ENCODE assay signal across 11 mouse cellular contexts in the genomic region with DNA sequence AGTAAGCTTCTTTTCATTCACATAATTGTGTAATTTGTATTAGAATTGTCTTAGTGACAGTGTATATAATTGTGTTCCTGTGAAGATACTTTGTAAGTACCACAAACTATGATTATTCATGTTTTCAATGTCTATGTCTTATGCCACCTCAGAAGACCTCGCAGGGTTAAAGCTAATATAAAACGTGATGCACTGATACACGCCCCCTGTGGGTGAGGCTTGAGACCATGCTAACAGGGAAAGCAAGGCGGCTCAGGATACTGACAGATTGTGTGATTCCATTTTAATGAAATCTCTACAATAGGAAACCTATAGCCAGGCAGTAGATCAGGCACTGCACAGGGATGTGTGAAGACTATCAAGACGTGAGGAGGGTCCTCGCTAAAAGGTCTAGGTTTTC. TPM values are rescaled to one million over a fixed set of nuclear protein-coding genes. Genes with fewer than 3 reads are reported as not detected.
DNase-seq lines count a peak whose midpoint lies in the region; ATAC-seq and TF ChIP-seq lines count a peak whose summit lies in the region.
"Had no signal": no experiment of that assay in that cellular context is flagged by ENCODE, and none has a peak within 500 bp of the region (broad histone marks: within the 10 kb centered on the region; RNA-seq: fewer than 3 reads in every experiment).

No protein-coding gene starts in this region.

- TF ChIP-seq CTCF in liver, embryonic 14.5 days (IDR thresholded peaks at IDR 0.05; ENCODE audit: low read depth) = peak; percentile 13; the same call in 1 of the 2 replicates
- peak; percentile 4 for TF ChIP-seq CTCF in ES-Bruce4 (IDR thresholded peaks at IDR 0.05; ENCODE audit: low read depth, low read length)

- no peaks in the 10 kb centered on the region for H3K27me3 ChIP-seq in forebrain, embryonic 13.5 days
- no peaks in the 10 kb centered on the region for H3K27me3 ChIP-seq in forebrain, embryonic 11.5 days (ENCODE audit: control insufficient read depth, insufficient read depth, low read length)
- H3K27me3 ChIP-seq in liver, embryonic 14.5 days (ENCODE audit: control insufficient read depth, insufficient read depth, low read length) = no peaks in the 10 kb centered on the region
- no peaks in the 10 kb centered on the region for H3K27me3 ChIP-seq in liver, embryonic 11.5 days (replicated peaks; ENCODE audit: control insufficient read depth, insufficient read depth, low read length)
- no peaks in the 10 kb centered on the region for H3K27me3 ChIP-seq in ES-Bruce4 (ENCODE audit: control insufficient read depth, insufficient read depth, low read length, poor library complexity, severe bottlenecking)
- H3K27me3 ChIP-seq: midbrain, embryonic 12.5 days had no signal

- no peaks in the 10 kb centered on the region for H3K9me3 ChIP-seq in forebrain, embryonic 13.5 days (replicated peaks)
- H3K9me3 ChIP-seq in forebrain, embryonic 11.5 days (ENCODE audit: control insufficient read depth, low read length) = no peaks in the 10 kb centered on the region
- H3K9me3 ChIP-seq in liver, embryonic 14.5 days (ENCODE audit: control insufficient read depth, low read length) = no peaks in the 10 kb centered on the region
- no peaks in the 10 kb centered on the region for H3K9me3 ChIP-seq in liver, embryonic 11.5 days (ENCODE audit: control insufficient read depth, low read length)
- no peaks in the 10 kb centered on the region for H3K9me3 ChIP-seq in ES-Bruce4 (replicated peaks; ENCODE audit: control insufficient read depth, insufficient read depth, low read length, poor library complexity, severe bottlenecking)
- H3K9me3 ChIP-seq: midbrain, embryonic 12.5 days had no signal

- no peak overlapping the region for H3K9ac ChIP-seq in forebrain, embryonic 13.5 days
- no peak overlapping the region for H3K9ac ChIP-seq in forebrain, embryonic 11.5 days (ENCODE audit: low read length)
- H3K9ac ChIP-seq in liver, embryonic 14.5 days (replicated peaks) = no peak overlapping the region
- H3K9ac ChIP-seq in liver, embryonic 11.5 days (ENCODE audit: low read depth, low read length) = no peak overlapping the region
- H3K9ac ChIP-seq in ES-Bruce4 (ENCODE audit: low read depth, poor library complexity, severe bottlenecking) = no peak overlapping the region
- H3K9ac ChIP-seq: midbrain, embryonic 12.5 days had no signal

- H3K4me2 ChIP-seq in forebrain, embryonic 13.5 days = no peak overlapping the region
- no peak overlapping the region for H3K4me2 ChIP-seq in forebrain, embryonic 11.5 days (ENCODE audit: low read depth, low read length, severe bottlenecking)
- H3K4me2 ChIP-seq in liver, embryonic 14.5 days (ENCODE audit: low read depth) = no peak overlapping the region
- no peak overlapping the region for H3K4me2 ChIP-seq in liver, embryonic 11.5 days
- H3K4me2 ChIP-seq: midbrain, embryonic 12.5 days had no signal

- TF ChIP-seq POLR2A in ES-Bruce4 (IDR thresholded peaks at IDR 0.05; ENCODE audit: insufficient read depth, low read length) = no peak

- WGBS in forebrain, embryonic 13.5 days = 53% methylated on average over 6 of the region's 6 CpGs
- 63% methylated on average over 6 of the region's 6 CpGs for WGBS in forebrain, embryonic 11.5 days
- 50% methylated on average over 6 of the region's 6 CpGs for WGBS in liver, embryonic 14.5 days (ENCODE audit: insufficient replicate concordance)
- 55% methylated on average over 6 of the region's 6 CpGs for WGBS in liver, embryonic 11.5 days

- H3K4me1 ChIP-seq in forebrain, embryonic 13.5 days = peaks cover 19% of the 10 kb centered on the region
- H3K4me1 ChIP-seq in forebrain, embryonic 11.5 days (replicated peaks; ENCODE audit: control insufficient read depth, insufficient read depth, low read length) = no peaks in the 10 kb centered on the region
- H3K4me1 ChIP-seq in liver, embryonic 14.5 days (replicated peaks; ENCODE audit: control insufficient read depth in 2 of 2, insufficient read depth in 2 of 2, low read length in 1 of 2) = no peaks in the 10 kb centered on the region
- no peaks in the 10 kb centered on the region for H3K4me1 ChIP-seq in liver, embryonic 11.5 days (replicated peaks; ENCODE audit: control insufficient read depth, insufficient read depth, low read length)
- H3K4me1 ChIP-seq in ES-Bruce4 (ENCODE audit: control insufficient read depth, insufficient read depth, low read length) = no peaks in the 10 kb centered on the region
- H3K4me1 ChIP-seq: midbrain, embryonic 12.5 days had no signal

- no peaks in the 10 kb centered on the region for H3K36me3 ChIP-seq in forebrain, embryonic 13.5 days (ENCODE audit: poor library complexity, severe bottlenecking)
- H3K36me3 ChIP-seq in forebrain, embryonic 11.5 days (ENCODE audit: control insufficient read depth, insufficient read depth, low read length) = no peaks in the 10 kb centered on the region
- no peaks in the 10 kb centered on the region for H3K36me3 ChIP-seq in liver, embryonic 14.5 days (replicated peaks; ENCODE audit: control insufficient read depth, insufficient read depth, low read depth)
- H3K36me3 ChIP-seq in liver, embryonic 11.5 days (ENCODE audit: control insufficient read depth, insufficient read depth, low read length) = no peaks in the 10 kb centered on the region
- no peaks in the 10 kb centered on the region for H3K36me3 ChIP-seq in ES-Bruce4 (ENCODE audit: control insufficient read depth, insufficient read depth, low read length, poor library complexity, severe bottlenecking)
- H3K36me3 ChIP-seq: midbrain, embryonic 12.5 days had no signal

- H3K27ac ChIP-seq in forebrain, embryonic 13.5 days = no peak overlapping the region
- no peak overlapping the region for H3K27ac ChIP-seq in forebrain, embryonic 11.5 days (ENCODE audit: low read depth, low read length)
- no peak overlapping the region for H3K27ac ChIP-seq in liver, embryonic 14.5 days
- no peak overlapping the region for H3K27ac ChIP-seq in liver, embryonic 11.5 days (ENCODE audit: low read depth, low read length)
- H3K27ac ChIP-seq in ES-Bruce4 (ENCODE audit: insufficient read depth, low read length) = no peak overlapping the region
- H3K27ac ChIP-seq: midbrain, embryonic 12.5 days had no signal

- no peak for DNase-seq in forebrain, embryonic 11.5 days (ENCODE audit: low spot score)
- DNase-seq in liver, embryonic 14.5 days (ENCODE audit: low read depth in 3 of 3, low spot score in 3 of 3) = no peak
- no peak for DNase-seq in liver, embryonic 11.5 days (ENCODE audit: low spot score)
- DNase-seq in cerebellum, postnatal 14 days = peak; percentile 69 to 77
- no peak for DNase-seq in retina, postnatal 1 day
- DNase-seq in spleen, postnatal 4 days (ENCODE audit: low spot score in 2 of 2) = no peak
- DNase-seq: B cell, adult 2 months; gastrocnemius, postnatal 36 days had no signal

- ATAC-seq in forebrain, embryonic 13.5 days = peak; percentile 39
- no peak for ATAC-seq in forebrain, embryonic 11.5 days (replicated peaks; ENCODE audit: low FRiP score)
- no peak for ATAC-seq in liver, embryonic 14.5 days (ENCODE audit: insufficient read depth)
- no peak for ATAC-seq in liver, embryonic 11.5 days (replicated peaks; ENCODE audit: low FRiP score)

- H3K4me3 ChIP-seq in forebrain, embryonic 13.5 days = no peak overlapping the region
- no peak overlapping the region for H3K4me3 ChIP-seq in forebrain, embryonic 11.5 days (ENCODE audit: low read depth, low read length)
- no peak overlapping the region for H3K4me3 ChIP-seq in liver, embryonic 14.5 days (ENCODE audit: insufficient read depth in 1 of 2, low read depth in 2 of 2, low read length in 2 of 2)
- no peak overlapping the region for H3K4me3 ChIP-seq in liver, embryonic 11.5 days (ENCODE audit: low read depth, low read length)
- no peak overlapping the region for H3K4me3 ChIP-seq in ES-Bruce4 (ENCODE audit: low read depth, low read length)
- H3K4me3 ChIP-seq: midbrain, embryonic 12.5 days had no signal

- TF ChIP-seq EP300 in liver, embryonic 14.5 days (IDR thresholded peaks at IDR 0.05; ENCODE audit: low read depth) = no peak
- no peak for TF ChIP-seq EP300 in ES-Bruce4 (IDR thresholded peaks at IDR 0.05; ENCODE audit: insufficient read depth, low read depth, low read length)

RNA-seq across cellular contexts. Expression of a gene that starts 28.9 kb away (rescaled TPM):
- polyA plus RNA-seq in forebrain, embryonic 13.5 days (2015; fragmentation: Nextera tagmentation; extraction: Ambion mirVana) = 60.2 and 62.7 TPM in 2 replicates
- 43.4 and 48.5 TPM in 2 replicates for polyA plus RNA-seq in forebrain, embryonic 11.5 days (2014; fragmentation: Nextera tagmentation; extraction: Ambion mirVana)
- polyA plus RNA-seq in liver, embryonic 14.5 days (2012; rRNA removed) = 1.9 and 2.0 TPM in 2 replicates
- polyA plus RNA-seq in liver, embryonic 14.5 days (2014; fragmentation: Nextera tagmentation; extraction: Ambion mirVana) = 2.9 and 3.1 TPM in 2 replicates
- 12.5 and 13.3 TPM in 2 replicates for polyA plus RNA-seq in liver, embryonic 11.5 days (2014; fragmentation: Nextera tagmentation; extraction: Ambion mirVana)
- polyA plus RNA-seq in ES-Bruce4 (2011; ENCODE audit: insufficient read depth, insufficient read length, low read depth, missing spikeins) = 22.2 and 24.3 TPM in 2 replicates

Comparison
In these comparisons a context has a peak if more than half of its experiments do, and no peak if none do; other contexts are left out.
1. DNase-seq: peak in cerebellum, postnatal 14 days (2 of 2); none in forebrain, embryonic 11.5 days (single experiment), liver, embryonic 14.5 days (0 of 3), liver, embryonic 11.5 days (single experiment), retina, postnatal 1 day (single experiment) and spleen, postnatal 4 days (0 of 2).